Mouse (Mus musculus): ENCODE measurements at regions not wholly inside any gene's neighbourhood (a gene's known extent, or its start where the extent isn't known, plus 50 kb on each side); places are given as distances from the start of the nearest gene placed in this dataset.
"Not testable (repeated sequence)": the region's sequence is repeated elsewhere in the genome, so short reads cannot be mapped to it uniquely, and the experiment has no call there.

- DNase-seq (ENCODE audit: low read depth, low spot score): no peak
Observed at GRCm38 (mm10) chr1:65509003-65509402, 227.1 kb downstream of the Pth2r start.

- DNase-seq (ENCODE audit: low read depth, low spot score): peak; percentile 16
Observed at GRCm38 (mm10) chr1:65535674-65536073, 253.8 kb downstream of the Pth2r start.

DNA sequence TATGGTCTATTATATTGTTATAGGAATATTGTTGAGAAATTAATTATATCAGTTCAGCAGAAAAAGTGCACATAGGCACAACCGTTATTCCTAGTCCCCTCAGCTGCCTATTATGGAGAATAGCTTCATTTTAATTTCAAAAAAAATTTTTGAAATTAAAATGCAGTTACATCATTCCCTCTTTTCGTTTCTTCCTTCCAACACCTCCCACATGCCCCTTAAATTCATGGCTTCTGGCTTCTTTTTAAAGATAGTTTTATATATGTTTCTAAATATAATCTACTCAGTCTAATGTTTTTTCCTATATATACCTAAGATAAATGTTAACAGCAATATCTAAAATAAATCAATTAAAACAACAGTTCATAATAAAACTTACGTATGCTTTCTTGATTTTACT lies 256.7 kb downstream of the Pth2r start:
- no peak for DNase-seq (ENCODE audit: low read depth, low spot score)

- DNase-seq (ENCODE audit: low read depth, low spot score): no peak
Observed at GRCm38 (mm10) chr1:65544219-65544864, 262.5 kb downstream of the Pth2r start.

DNA sequence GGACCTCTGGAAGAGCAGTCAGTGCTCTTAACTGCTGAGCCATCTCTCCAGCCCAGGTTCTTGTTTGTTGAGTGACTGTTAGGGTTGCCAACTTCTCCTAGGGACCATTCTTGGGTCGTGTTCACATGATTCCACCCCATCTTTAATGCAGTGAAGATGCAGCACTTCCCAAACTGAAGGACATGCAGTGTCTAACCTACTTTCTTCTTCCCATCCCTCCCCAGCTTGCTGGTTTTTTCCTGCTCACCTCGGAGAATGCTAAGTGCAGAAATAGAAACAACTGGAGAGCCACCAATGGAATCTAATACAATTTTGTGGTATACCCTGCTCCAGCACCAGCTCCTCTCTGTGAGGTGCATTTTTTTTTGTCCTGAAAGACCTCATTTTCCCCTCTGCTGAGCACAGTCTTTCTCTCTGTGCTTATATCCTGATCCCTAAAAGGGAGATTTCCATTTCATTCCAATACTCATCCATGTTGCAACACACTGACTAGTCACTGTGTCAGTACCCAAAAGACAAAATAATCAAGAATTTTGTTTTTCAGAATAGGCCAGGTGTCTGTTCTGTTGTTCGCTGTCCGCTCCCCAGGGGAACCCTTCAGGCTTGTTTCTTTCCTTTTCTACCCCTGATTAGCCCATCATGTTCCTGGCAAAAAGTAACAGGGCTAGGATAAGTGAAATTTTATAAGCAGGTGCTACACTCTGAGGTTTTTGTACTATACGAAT lies 263.6 kb downstream of the Pth2r start:
- DNase-seq (ENCODE audit: low read depth, low spot score): no peak

- no peak for DNase-seq (ENCODE audit: low read depth, low spot score)
Observed at GRCm38 (mm10) chr1:65548830-65549229, 267.0 kb downstream of the Pth2r start.

DNA sequence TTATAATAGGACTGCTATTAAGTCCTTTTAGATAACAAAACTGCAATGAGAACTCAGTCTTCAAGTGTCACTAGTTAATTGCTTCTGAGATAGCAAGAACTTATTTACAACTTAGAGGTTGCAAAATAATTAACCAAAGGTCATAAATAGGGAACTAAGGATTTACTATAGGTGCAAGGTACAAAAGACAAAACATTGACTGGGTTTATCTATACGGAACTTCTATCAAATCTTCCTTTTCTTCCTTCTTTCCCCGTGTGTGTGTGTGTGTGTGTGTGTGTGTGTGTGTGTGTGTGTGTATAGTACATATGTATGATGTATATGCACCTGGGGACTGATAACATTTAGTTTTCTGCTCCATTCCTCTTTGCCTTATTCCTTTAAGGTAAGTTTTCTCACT lies 305.5 kb downstream of the Pth2r start:
- DNase-seq (ENCODE audit: low read depth, low spot score): no peak

- no peak for DNase-seq (ENCODE audit: low read depth, low spot score)
Observed at GRCm38 (mm10) chr1:65635315-65635714, 291.0 kb upstream of the Crygf start.

DNA sequence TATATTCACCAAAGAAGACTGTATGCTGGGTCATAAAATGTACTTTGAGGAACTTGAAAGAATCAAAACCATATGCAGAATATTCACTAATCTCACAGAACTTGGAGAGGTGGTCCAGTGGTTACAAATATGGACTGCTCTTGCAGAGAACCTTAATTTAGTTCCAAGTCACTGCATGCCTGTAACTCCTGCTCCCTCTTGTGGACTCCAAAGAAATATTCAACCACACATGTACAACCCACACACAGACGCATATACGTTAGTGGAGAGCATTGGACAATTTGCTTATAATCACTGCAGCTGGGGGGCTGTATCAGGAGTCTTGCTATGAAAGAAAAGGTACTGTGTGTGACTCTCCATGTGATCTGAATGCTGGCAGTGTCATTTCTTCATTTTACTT lies 271.9 kb upstream of the Crygf start:
- no peak for DNase-seq (ENCODE audit: low read depth, low spot score)

GRCm38 (mm10) chr1:65681960-65682359 lies 244.4 kb upstream of the Crygf start:
- DNase-seq (ENCODE audit: low read depth, low spot score): no peak

GRCm38 (mm10) chr1:65687322-65687721 lies 239.0 kb upstream of the Crygf start:
- no peak for DNase-seq (ENCODE audit: low read depth, low spot score)

GRCm38 (mm10) chr1:65730262-65730661 lies 196.1 kb upstream of the Crygf start:
- DNase-seq (ENCODE audit: low read depth, low spot score): no peak

- DNase-seq (ENCODE audit: low read depth, low spot score): no peak
Observed at GRCm38 (mm10) chr1:65757951-65758350, 168.4 kb upstream of the Crygf start.

DNA sequence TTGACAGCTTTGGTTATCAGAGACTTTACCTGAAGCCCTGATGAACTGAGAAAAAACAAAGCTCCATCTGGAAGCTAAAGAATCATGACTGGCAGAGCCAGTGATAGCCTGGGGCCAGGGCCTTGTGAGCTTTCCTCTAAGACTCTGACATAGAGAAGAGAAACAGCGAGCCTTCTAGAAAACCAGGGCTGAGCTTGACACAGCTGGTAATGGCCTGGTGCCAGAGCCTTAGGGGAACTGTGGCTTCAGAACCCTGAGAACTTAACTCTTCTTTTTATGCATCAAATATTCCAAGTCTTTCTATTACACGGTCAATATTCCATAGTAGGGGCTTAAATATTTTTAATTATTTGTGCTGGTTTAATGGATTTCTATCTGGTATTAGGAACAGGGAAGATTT lies 165.2 kb upstream of the Crygf start:
- DNase-seq (ENCODE audit: low read depth, low spot score): no peak

- no peak for DNase-seq (ENCODE audit: low read depth, low spot score)
Observed at GRCm38 (mm10) chr1:65800244-65800643, 126.1 kb upstream of the Crygf start.

DNA sequence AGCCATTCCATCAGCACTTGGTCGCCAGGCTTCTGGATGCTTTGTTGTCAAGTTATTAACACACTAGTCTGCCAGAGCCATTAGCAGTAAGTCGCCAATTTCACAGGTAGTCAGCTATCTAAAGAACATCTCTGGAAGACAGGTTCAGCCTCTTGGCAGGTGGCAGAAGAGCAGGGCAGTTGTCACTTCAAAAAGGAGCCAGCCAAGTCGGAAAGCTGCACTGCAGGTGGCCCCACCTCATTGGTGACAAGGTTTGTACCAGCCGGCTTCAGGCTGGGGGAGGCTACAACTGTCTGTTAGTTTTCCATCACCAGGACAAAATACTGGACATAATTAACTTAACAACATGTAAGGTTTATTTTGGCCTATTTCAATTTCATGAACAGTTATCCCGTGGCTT lies 105.5 kb upstream of the Crygf start:
- no peak for DNase-seq (ENCODE audit: low read depth, low spot score)

- no peak for DNase-seq (ENCODE audit: low read depth, low spot score)
Observed at GRCm38 (mm10) chr1:65841116-65841515, 85.2 kb upstream of the Crygf start.

GRCm38 (mm10) chr1:65847005-65847404 lies 79.3 kb upstream of the Crygf start:
- no peak for DNase-seq (ENCODE audit: low read depth, low spot score)

GRCm38 (mm10) chr1:65873691-65874090 lies 52.6 kb upstream of the Crygf start:
- DNase-seq (ENCODE audit: low read depth, low spot score): not testable (repeated sequence)

All from mesoderm, embryonic 11.5 days (tissue).